Mouse (Mus musculus): ENCODE measurements around the gene Plod2.

Gene Plod2

DNA sequence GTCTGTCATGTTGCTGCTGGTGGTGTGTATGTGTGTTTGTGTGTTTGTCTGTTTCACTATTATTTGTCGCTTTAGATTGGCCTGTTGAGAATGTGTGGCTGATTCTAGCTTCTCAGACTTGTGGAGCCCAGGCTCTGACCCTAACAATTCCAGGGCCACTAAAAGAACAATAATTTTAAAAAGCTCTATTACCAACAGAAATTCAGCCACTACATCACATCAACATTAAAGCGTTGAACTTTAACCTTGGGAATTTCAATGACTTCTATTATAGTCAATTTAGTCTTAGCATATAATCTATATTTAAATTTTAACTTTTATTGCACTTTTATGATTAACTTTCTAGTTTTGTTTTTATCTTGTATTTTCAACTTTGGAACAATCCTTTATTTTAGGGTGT is 74.4 kb downstream of the Plod2 start:
- H3K9me3 ChIP-seq (ENCODE audit: low read length), result peaks cover 15% of the 10 kb centered on the region
- no peak overlapping the region for H3K4me3 ChIP-seq (replicated peaks; ENCODE audit: low read length)
- no peaks in the 10 kb centered on the region for H3K27me3 ChIP-seq (ENCODE audit: insufficient read depth, low read length)
- H3K36me3 ChIP-seq (ENCODE audit: insufficient read depth, low read length), result no peaks in the 10 kb centered on the region
- no peaks in the 10 kb centered on the region for H3K4me1 ChIP-seq (replicated peaks; ENCODE audit: low read depth, low read length)
- TF ChIP-seq CTCF (conservative IDR thresholded peaks at IDR 0.05; ENCODE audit: low read length) (no peak), NANOG (IDR thresholded peaks at IDR 0.05; ENCODE audit: borderline replicate concordance, low read length) (no peak), POU5F1 (IDR thresholded peaks at IDR 0.05; ENCODE audit: borderline replicate concordance, low read length) (no peak)

DNA sequence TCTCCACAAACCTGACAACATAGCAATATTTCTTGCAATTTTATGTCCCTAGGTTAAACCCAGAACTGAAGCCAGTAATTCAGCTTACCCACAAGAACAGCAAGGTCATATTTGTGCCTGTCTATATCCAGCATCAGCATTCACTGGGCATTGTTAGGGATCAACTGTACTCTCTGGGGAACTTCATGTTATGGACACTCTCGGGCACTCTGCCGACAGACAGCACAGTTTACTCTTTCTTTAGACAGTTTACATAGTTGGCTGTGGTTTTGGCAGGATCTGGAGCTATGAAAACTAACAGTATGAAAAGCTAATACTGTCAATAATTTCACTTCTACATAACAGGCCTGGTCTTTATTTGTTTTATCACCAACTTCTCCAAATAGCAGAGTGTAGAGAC is 75.4 kb downstream of the Plod2 start:
- Histone ChIP-seq H3K4me1 (replicated peaks; ENCODE audit: low read depth, low read length) (no peaks in the 10 kb centered on the region), H3K27me3 (ENCODE audit: insufficient read depth, low read length) (no peaks in the 10 kb centered on the region), H3K9me3 (ENCODE audit: low read length) (peaks cover 25% of the 10 kb centered on the region), H3K36me3 (ENCODE audit: insufficient read depth, low read length) (no peaks in the 10 kb centered on the region), H3K4me3 (replicated peaks; ENCODE audit: low read length) (no peak overlapping the region)
- TF ChIP-seq POU5F1 (IDR thresholded peaks at IDR 0.05; ENCODE audit: borderline replicate concordance, low read length), result no peak
- TF ChIP-seq CTCF (conservative IDR thresholded peaks at IDR 0.05; ENCODE audit: low read length), result no peak
- TF ChIP-seq NANOG (IDR thresholded peaks at IDR 0.05; ENCODE audit: borderline replicate concordance, low read length), result no peak

DNA sequence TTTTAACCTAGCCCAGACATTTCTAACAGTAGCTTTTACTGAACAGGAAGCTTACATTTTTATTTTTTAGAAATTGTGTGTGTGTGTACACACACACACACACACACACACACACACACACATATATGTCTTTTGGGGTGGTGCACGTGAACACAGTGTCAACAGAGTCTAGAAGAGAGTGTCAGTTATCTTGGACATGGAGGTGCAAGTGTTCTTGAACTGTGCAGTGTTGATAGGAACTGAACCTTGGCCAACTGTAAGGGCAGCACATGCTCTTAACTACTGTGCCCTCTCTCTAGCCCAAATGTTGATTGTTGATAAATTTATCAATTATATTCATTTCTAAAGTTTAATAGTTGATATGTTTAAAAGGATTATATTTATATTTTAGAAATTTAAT is 78.1 kb downstream of the Plod2 start:
- Histone ChIP-seq H3K9me3 (ENCODE audit: low read length) (peaks cover 50% of the 10 kb centered on the region), H3K4me1 (replicated peaks; ENCODE audit: low read depth, low read length) (no peaks in the 10 kb centered on the region), H3K27me3 (ENCODE audit: insufficient read depth, low read length) (no peaks in the 10 kb centered on the region), H3K36me3 (ENCODE audit: insufficient read depth, low read length) (no peaks in the 10 kb centered on the region), H3K4me3 (replicated peaks; ENCODE audit: low read length) (no peak overlapping the region)
- no peak for TF ChIP-seq POU5F1 (IDR thresholded peaks at IDR 0.05; ENCODE audit: borderline replicate concordance, low read length)
- TF ChIP-seq CTCF (conservative IDR thresholded peaks at IDR 0.05; ENCODE audit: low read length), result no peak
- TF ChIP-seq NANOG (IDR thresholded peaks at IDR 0.05; ENCODE audit: borderline replicate concordance, low read length), result no peak

DNA sequence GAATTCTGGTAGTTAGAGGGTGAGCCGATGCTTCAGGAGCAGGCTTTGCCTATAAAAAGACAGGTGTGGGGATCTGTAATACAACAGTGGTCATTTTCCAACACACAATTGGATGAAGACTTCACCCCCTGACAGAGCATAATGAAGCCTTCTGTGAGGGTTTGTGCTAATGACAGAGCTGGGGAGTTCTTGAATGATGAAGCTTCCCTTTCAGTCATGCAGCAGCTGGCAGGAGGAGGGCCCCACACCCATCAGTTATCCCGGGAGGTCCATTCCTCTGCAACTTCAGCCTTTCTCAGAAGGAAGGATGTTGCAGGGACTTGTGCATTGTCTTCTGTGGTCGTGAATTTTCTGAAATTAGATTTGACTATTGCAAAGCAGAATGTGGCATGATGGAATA is 79.2 kb downstream of the Plod2 start:
- Histone ChIP-seq H3K9me3 (ENCODE audit: low read length) (peaks cover 50% of the 10 kb centered on the region), H3K4me3 (replicated peaks; ENCODE audit: low read length) (no peak overlapping the region), H3K27me3 (ENCODE audit: insufficient read depth, low read length) (no peaks in the 10 kb centered on the region), H3K4me1 (replicated peaks; ENCODE audit: low read depth, low read length) (no peaks in the 10 kb centered on the region), H3K36me3 (ENCODE audit: insufficient read depth, low read length) (no peaks in the 10 kb centered on the region)
- no peak for TF ChIP-seq POU5F1 (IDR thresholded peaks at IDR 0.05; ENCODE audit: borderline replicate concordance, low read length)
- no peak for TF ChIP-seq NANOG (IDR thresholded peaks at IDR 0.05; ENCODE audit: borderline replicate concordance, low read length)
- no peak for TF ChIP-seq CTCF (conservative IDR thresholded peaks at IDR 0.05; ENCODE audit: low read length)

DNA sequence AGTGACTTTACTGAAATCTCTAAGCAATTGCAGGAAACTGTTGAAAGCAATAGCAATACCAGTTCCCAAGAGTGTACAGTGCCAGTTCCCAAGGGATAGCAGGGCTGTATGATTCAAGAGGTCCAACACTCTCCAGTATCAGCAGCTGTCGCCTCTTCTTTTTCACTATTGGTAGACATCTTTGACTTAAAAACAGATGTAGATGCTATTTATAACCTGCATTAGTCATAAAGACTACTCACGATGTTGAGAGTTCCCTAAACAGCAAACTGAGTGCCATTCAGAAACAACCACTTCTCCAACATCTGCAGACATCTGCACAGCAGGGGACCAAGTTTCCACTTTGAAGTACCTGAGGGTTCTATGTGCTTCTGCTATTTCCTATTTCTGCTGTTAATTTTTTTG is 79.9 kb downstream of the Plod2 start:
- Histone ChIP-seq H3K4me3 (replicated peaks; ENCODE audit: low read length) (no peak overlapping the region), H3K36me3 (ENCODE audit: insufficient read depth, low read length) (no peaks in the 10 kb centered on the region), H3K27me3 (ENCODE audit: insufficient read depth, low read length) (no peaks in the 10 kb centered on the region), H3K9me3 (ENCODE audit: low read length) (peaks cover 50% of the 10 kb centered on the region), H3K4me1 (replicated peaks; ENCODE audit: low read depth, low read length) (no peaks in the 10 kb centered on the region)
- TF ChIP-seq NANOG (IDR thresholded peaks at IDR 0.05; ENCODE audit: borderline replicate concordance, low read length) (no peak), POU5F1 (IDR thresholded peaks at IDR 0.05; ENCODE audit: borderline replicate concordance, low read length) (no peak), CTCF (conservative IDR thresholded peaks at IDR 0.05; ENCODE audit: low read length) (no peak)

DNA sequence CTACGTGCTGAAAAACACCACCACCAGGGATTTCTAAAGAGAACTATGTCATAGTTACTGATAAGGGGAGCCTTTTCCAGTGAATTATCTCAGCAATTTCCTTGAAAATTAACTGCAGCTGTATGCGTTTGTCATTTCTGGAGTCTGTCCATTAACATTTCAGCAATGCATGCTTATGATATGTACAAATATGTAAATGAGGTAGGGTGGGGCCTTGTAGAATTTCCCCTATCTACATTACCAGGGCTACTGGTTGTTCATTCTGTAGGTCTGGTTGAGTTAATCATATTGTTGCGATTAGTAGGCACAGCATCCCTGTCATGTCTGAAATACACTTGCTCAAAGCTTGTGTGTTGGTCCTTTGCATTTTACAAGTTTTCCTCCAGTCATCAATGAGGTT is 92.8 kb downstream of the Plod2 start:
- H3K4me1 ChIP-seq (replicated peaks; ENCODE audit: low read depth, low read length), result no peaks in the 10 kb centered on the region
- TF ChIP-seq POU5F1 (IDR thresholded peaks at IDR 0.05; ENCODE audit: borderline replicate concordance, low read length), result no peak
- TF ChIP-seq CTCF (conservative IDR thresholded peaks at IDR 0.05; ENCODE audit: low read length), result no peak
- no peak for TF ChIP-seq NANOG (IDR thresholded peaks at IDR 0.05; ENCODE audit: borderline replicate concordance, low read length)
- no peaks in the 10 kb centered on the region for H3K27me3 ChIP-seq (ENCODE audit: insufficient read depth, low read length)
- no peak overlapping the region for H3K4me3 ChIP-seq (replicated peaks; ENCODE audit: low read length)
- H3K9me3 ChIP-seq (ENCODE audit: low read length), result peaks cover 78% of the 10 kb centered on the region
- H3K36me3 ChIP-seq (ENCODE audit: insufficient read depth, low read length), result no peaks in the 10 kb centered on the region

DNA sequence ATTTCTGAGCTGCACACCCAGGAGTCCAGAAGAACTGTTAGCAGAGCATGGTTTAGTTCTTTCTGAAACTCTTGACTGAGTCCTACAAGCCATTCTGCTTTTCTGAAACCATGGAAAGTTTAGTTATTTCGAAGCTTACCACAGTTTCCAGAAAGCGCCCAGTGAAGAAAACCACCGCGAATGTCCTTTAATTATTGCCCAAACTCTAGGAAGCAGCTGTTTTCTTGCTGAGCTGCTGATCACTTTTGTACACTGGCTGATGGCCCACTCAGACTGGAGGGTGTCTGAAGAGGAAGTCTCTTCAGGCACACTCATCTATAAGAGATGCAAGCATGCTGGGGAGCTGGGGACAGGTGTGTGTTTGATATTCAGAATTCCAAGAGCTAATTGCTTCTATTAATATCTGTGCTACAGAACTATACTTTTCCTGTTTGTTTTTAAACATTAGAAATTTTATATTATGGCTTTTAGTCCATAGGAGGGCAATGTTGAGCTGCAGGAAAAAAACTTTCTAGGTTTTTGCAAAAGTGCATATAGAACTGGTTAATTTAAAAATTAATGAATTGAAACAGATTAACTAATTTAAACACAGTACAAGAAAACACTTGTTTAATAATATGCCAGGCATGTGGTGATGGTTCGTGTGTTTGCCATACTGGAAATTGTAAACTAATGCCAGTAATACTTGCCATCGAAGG is 97.3 kb downstream of the Plod2 start:
- TF ChIP-seq CTCF (conservative IDR thresholded peaks at IDR 0.05; ENCODE audit: low read length), result no peak
- no peak for TF ChIP-seq NANOG (IDR thresholded peaks at IDR 0.05; ENCODE audit: borderline replicate concordance, low read length)
- no peak for TF ChIP-seq POU5F1 (IDR thresholded peaks at IDR 0.05; ENCODE audit: borderline replicate concordance, low read length)
- no peaks in the 10 kb centered on the region for H3K36me3 ChIP-seq (ENCODE audit: insufficient read depth, low read length)
- peaks cover 75% of the 10 kb centered on the region for H3K9me3 ChIP-seq (ENCODE audit: low read length)
- H3K4me1 ChIP-seq (replicated peaks; ENCODE audit: low read depth, low read length), result no peaks in the 10 kb centered on the region
- H3K27me3 ChIP-seq (ENCODE audit: insufficient read depth, low read length), result no peaks in the 10 kb centered on the region
- no peak overlapping the region for H3K4me3 ChIP-seq (replicated peaks; ENCODE audit: low read length)

DNA sequence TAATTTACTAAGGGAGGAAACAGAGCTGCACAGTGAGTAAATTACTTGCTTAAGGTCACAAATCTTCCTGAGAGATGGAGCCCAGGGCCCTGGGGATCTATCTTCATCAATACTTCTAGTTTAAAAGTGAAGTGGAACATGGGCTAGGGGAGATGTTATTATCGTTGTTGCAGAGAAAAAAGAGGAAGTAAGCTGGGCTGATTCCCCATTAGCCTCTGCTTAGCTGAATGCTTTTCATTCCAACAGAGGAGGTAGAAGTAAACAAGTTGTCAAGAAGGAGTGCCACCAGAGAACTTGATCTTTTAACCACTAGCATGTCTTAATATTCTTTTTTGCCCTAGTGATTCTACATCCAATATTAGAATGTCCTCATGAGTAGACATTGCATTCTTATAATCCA is 99.7 kb downstream of the Plod2 start:
- H3K4me3 ChIP-seq (replicated peaks; ENCODE audit: low read length), result no peak overlapping the region
- H3K9me3 ChIP-seq (ENCODE audit: low read length), result peaks cover 66% of the 10 kb centered on the region
- H3K4me1 ChIP-seq (replicated peaks; ENCODE audit: low read depth, low read length), result no peaks in the 10 kb centered on the region
- TF ChIP-seq CTCF (conservative IDR thresholded peaks at IDR 0.05; ENCODE audit: low read length), result no peak
- no peak for TF ChIP-seq POU5F1 (IDR thresholded peaks at IDR 0.05; ENCODE audit: borderline replicate concordance, low read length)
- no peak for TF ChIP-seq NANOG (IDR thresholded peaks at IDR 0.05; ENCODE audit: borderline replicate concordance, low read length)
- H3K36me3 ChIP-seq (ENCODE audit: insufficient read depth, low read length), result no peaks in the 10 kb centered on the region
- no peaks in the 10 kb centered on the region for H3K27me3 ChIP-seq (ENCODE audit: insufficient read depth, low read length)

Data from E14TG2a.4 (cell line).